Mouse (Mus musculus): ENCODE measurements around the gene Rbm26.

The Rbm26 gene

DNA sequence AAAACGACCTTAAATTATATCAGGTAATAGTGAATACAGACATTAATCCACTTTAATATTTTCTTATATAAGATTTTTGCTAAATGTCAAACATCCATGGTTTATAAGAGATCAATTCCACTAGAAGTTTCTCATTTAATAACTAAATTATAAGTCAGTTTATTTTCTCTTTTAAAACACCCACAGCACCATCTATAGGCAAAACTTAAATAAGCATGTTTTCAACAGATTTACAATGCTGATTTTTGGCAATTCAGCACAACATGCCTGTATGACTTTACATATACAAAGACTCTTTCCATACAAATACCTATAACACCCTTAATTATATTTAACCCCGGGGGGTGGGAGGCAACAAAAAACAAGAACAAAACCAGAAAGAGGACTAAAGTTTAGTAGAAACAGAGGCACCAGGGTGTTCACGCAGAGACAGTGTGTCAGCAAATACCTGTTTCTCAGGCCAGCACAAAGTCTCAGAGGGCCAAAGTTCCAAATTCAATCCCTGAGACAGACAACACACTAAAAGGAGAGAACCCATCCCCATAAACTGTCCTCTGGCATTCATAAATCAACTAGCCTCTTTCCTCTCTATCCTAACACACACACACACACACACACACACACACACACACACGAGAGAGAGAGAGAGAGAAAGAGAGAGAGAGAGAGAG lies 49.3 kb downstream of the Rbm26 start:
- TF ChIP-seq GATA4 (IDR thresholded peaks at IDR 0.05; ENCODE audit: insufficient replicate concordance, low read length): no peak

DNA sequence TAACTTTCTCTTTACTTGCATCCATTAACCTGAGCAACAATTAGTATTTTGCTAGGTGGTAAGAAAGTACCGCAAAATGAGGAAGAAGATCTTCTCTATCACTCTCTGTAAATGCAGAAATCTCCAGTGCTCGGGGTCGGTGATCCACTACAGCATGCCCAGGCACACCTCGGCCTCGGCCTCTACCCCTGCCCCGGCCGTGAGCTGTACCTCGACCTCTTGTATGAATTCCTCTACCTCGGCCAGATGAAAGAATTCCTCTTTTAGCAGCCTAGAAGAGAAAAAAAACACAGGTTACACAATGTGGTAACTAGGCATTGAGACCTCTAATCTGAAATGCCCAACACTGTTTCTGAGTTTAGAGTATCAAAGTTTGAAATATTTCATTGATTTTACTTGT lies 52.6 kb downstream of the Rbm26 start:
- no peak for TF ChIP-seq GATA4 (IDR thresholded peaks at IDR 0.05; ENCODE audit: insufficient replicate concordance, low read length)

DNA sequence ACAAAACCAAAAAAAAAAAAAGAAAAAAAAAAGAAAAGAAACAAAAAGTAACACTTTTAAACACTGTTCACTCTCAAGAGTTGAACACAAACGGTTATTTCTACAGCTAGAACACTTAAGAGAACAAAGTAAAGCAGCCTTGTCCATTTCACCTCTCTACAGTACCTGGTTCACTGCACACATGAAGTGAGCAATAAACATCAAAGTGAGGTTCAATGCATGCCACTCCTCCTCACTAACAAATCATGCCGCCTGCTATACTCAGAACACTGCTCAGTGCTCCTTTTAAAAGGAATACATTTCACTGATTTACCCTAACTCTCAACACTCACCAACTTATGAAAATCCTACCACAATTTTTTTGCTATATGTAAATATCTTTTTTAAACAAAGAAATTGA lies 61.7 kb downstream of the Rbm26 start:
- no peak for TF ChIP-seq GATA4 (IDR thresholded peaks at IDR 0.05; ENCODE audit: insufficient replicate concordance, low read length)

DNA sequence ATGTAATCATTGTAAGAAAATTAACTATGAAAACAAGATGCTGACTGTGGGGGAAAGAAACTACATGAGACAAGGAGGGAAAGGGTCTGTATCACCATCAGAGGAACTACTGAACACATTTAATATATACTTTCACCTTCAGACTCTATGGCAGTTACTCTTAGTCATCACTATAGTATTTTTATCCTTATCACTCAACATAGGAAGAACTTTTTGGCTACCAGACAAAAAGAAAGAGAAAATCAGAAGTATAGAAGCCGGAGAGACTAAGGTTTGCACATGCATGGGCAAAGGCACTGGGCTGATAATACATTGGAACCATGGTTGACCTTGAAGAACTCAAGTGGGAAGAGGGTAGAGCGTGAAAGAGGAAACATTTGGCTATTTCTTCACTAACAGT lies 70.9 kb downstream of the Rbm26 start:
- TF ChIP-seq GATA4 (IDR thresholded peaks at IDR 0.05; ENCODE audit: insufficient replicate concordance, low read length): no peak

DNA sequence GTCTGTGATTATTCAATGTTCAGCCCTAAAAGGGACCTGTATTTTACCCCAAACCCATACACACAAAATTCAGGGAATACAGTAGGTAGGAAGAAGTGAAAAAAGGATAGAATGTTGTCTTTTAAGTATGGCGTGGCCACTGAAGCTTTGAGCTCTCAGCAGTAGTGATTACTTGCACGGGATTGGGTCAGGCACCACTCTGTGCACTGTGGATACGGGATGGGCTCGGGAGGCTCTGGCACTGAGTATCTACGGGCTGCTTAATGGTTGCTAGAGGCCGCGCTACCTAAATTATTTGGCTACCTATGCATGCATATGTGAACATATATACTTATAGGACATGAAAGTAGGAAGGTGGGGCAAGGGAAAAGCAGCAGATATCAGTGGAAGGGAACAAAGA lies 78.3 kb downstream of the Rbm26 start:
- no peak for TF ChIP-seq GATA4 (IDR thresholded peaks at IDR 0.05; ENCODE audit: insufficient replicate concordance, low read length)

DNA sequence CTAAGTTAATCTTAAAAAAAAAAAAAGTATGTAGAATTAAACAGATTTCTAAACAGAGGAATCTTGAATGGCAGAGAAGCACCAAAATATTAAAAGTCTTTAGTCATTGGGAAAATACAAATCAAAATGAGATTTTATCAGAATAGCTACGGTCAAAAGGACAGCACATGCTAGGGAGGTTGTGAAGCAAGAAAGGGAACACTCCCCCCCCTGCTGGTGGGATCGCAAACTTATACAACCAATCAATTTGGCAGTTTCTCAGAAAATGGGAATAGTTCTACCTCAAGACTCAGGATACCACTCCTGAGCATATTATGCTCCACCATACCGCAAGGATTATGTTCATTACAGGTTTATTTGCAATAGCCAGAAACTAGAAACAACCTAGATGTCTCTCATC lies 80.9 kb downstream of the Rbm26 start:
- TF ChIP-seq GATA4 (IDR thresholded peaks at IDR 0.05; ENCODE audit: insufficient replicate concordance, low read length): no peak

DNA sequence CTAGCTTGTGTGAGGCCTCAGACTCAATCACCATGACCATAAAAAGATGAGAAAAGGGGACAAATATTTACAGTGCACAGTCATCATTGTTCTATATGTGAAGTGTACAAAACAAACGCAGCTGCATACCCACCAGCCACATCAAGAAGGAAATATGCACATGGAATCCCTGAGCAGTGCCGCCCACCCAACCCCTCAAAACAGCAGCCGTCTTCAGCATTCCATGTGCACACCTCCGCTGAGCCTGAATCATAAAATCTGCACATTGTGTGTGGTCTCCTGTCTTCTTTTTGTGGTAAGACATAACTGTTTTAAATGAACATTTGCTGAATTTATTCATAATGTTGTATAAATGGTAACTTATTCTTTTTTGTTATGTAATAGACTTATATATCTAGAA lies 90.1 kb downstream of the Rbm26 start:
- no peak for TF ChIP-seq GATA4 (IDR thresholded peaks at IDR 0.05; ENCODE audit: insufficient replicate concordance, low read length)

DNA sequence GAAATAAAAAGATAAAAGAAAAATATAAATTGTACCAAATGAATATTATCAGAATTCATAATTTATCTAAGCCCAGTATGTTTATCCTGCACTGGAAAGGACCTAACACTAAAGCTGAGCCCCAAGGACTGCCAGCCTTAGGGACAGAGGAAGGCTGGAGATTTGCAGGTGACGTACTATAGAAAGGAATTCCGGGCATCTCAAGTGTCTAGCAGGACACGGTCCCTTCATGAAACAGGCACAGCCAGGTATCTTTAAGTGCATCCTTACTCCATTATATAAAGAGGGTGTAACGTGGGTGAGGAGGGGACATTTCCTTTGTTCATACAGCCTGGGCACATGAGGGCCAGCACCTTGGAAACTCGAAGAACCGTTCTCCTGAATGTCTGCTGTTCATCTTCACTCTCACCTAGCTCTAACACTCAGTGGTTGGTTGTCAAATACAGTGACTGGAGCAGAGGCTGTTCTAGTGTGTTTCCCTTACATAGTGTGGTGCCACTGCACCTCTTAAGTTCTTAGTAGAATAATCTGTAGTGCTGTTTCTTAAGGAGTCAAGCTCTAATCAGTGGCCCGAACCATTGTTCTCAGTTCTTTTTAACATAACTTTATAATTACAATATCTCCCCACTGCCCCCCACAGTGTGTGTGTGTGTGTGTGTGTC lies 91.7 kb downstream of the Rbm26 start:
- no peak for TF ChIP-seq GATA4 (IDR thresholded peaks at IDR 0.05; ENCODE audit: insufficient replicate concordance, low read length)

DNA sequence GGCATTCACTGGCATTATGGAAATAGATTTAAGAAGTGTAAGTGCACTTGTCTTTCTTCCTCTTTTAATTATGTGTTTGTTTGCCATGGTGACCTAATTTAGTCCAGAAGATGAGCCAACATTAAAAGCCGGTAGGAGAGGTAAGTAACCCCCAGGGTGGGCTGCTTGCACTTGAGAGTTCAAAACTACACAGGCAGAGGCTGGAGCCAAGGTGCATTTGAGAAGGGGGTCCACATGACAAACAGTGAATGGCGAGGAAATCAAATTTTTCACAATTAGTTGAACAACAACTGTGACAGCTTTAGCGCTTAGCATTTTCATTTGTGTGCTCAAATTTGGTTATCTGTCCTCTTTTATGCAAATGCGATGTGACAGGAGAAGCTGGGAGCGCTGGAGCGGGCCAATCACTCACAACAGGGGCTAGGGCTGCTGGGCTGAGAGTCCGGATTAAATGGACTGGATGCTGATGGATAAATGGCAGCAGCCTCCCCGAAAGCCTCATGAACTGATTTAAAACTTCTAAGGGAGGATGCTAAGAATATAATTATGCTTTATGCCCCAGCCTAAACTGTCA lies 92.3 kb downstream of the Rbm26 start:
- TF ChIP-seq GATA4 (IDR thresholded peaks at IDR 0.05; ENCODE audit: insufficient replicate concordance, low read length): no peak

DNA sequence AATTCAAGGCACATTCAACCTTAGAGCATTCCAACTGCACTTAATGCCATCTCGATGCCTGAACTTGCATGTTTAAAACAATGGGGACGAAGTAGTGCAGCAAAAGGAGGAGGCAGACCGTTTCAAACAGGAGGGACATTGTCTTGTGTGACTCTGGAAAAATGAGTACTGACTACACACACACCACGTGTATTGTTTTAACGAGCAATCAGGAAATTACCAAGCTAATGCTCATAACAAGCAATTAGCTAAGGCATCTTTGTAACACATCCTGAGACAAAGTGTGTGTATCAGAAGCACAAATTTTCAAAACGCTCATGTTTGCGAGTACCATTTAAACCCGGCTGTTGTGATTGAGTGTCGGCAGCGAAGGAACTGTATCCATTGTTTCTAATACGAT lies 93.0 kb downstream of the Rbm26 start:
- TF ChIP-seq GATA4 (IDR thresholded peaks at IDR 0.05; ENCODE audit: insufficient replicate concordance, low read length): no peak

DNA sequence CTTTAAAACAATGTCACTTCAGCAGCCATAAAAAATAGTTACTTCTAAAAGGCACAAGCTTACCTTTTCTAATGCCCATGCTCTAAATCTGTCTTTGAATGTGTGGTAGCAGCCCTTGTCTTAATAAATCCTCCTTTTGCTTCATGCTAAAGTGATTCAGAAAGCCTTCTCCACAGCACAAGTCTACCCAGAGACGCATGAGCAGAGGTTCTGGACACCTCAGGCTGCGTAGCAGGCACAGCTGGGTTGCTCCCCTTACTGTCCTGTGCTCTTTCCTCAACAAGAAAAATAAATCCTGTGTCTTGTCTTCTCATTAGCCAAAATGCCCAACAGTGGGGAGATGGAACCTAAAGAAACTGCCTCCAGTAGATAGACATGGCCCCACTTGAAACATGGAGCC lies 102.4 kb downstream of the Rbm26 start:
- TF ChIP-seq GATA4 (IDR thresholded peaks at IDR 0.05; ENCODE audit: insufficient replicate concordance, low read length): no peak

DNA sequence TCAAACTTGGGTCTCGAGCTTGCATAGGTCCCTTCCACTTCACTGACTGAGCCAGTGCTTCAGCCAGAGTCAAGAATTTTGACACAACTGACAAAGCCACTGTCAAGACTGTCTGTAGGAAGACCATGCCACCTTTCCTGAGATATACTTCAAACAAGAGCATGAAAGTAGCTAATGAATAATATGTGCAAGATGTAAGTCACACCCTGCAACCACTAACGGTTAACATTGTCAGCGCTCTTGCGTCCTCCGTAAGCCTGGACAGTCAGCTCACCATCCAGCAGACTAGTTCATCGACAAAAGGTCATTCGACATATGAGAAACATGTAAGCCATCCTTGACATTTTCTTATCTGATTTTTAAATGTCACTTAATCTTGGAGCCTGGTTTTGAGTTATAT lies 102.8 kb downstream of the Rbm26 start:
- no peak for TF ChIP-seq GATA4 (IDR thresholded peaks at IDR 0.05; ENCODE audit: insufficient replicate concordance, low read length)

DNA sequence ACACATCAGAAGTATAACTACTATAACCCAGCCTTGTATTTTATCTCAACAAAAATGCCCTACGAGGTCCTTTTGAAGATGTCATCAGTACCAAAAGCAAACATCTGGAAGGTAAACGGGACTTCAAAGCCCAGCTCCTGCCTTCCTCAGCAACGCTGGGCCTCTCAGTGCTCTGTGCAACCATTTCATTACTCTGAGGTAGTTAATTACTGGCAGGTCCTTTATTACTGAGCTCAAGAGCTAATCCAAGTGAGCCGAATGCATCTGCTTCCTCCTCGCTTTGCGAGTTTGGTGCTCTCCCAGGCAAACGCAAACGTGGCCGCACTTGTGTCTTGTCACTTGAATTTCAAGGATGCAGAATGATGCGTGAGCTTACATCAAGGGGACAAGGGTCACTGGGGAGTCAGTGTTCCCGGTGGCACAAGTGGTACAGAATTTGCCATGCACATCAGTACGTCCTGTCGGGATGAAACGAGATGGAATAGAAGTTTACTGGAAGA lies 106.1 kb downstream of the Rbm26 start:
- TF ChIP-seq GATA4 (IDR thresholded peaks at IDR 0.05; ENCODE audit: insufficient replicate concordance, low read length): no peak

DNA sequence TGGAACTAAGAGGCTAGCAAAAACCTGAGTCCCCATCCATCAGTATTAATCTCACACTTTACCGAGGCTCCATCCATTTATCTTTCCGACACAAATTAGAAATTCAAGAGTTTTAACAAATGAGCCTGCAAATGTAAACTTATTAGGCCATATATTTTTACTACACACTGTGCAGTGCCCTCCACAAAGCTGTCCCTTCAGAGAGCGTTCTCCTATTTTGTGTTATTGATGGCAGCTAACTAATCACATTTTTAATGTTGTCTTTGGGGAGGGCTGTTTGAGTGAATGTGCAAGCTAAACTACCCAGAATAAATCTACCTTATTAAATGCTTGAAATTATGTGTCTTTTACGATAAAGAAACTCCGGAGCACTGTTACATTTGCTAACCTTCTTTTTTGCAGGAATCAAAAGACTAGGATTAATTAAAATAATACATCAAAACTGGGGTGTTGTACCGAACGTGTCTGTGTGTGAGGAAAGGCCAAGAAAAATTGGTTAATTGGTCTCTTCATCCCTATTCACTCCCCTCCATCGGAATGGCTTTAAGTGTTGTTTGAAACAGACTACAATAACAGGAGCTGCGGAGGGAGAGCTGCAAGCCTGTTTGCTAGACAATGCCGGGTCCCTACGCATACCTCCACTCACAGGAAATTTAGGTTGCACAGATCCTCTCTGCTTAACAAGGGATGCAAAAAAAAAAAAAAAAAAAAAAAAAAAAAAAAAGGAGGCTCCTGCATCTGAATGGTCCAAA lies 106.7 kb downstream of the Rbm26 start:
- TF ChIP-seq GATA4 (IDR thresholded peaks at IDR 0.05; ENCODE audit: insufficient replicate concordance, low read length): no peak

DNA sequence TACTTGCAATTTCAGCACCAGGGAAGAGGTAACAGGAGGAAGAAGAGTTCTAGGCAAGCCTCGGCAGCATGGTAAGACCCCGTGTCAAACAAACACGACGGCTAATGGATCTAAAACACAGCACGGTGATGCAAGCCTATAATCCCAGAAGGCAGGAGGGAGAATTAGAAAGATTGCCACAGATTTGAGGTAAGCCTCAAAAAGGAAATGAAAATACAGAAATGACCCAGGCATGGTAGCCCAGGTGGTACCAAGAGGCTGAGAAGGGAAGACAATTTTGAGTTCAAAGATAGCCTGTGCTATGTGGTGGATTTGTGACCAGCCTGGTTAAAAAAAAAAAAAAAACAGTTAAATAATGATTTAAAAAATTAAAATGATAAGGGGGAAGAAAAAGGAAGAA lies 109.1 kb downstream of the Rbm26 start:
- TF ChIP-seq GATA4 (IDR thresholded peaks at IDR 0.05; ENCODE audit: insufficient replicate concordance, low read length): no peak

DNA sequence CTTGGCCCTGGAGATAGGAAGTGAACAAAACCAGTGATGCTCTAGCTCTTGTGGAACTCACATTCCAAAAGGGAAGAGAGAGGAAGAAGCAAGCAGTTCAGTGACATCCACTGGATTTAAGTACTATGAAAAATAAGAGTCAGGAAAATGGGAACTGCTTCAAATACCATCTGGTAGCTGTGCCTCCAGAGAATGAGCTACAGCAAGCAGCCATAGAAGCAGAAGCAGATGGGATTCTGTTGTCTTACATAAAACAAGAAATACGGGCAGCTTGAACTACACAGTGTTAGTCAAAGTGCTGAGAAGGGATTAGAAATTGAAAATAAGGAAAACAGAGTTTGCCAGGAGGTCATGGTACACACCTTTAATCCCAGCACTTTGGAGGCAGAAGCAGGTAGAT lies 112.9 kb downstream of the Rbm26 start:
- TF ChIP-seq GATA4 (IDR thresholded peaks at IDR 0.05; ENCODE audit: insufficient replicate concordance, low read length): no peak

Measured in liver, adult (tissue).